Mouse (Mus musculus) forebrain, embryonic 16.5 days (tissue): ENCODE measurements around the gene Vmn2r19. TPM values are rescaled to one million over a fixed set of nuclear protein-coding genes. Genes with fewer than 3 reads are reported as not detected.

Source experiments
- polyA plus RNA-seq: library from polyadenylated mRNA; unstranded; fragments of >200 nt; fragmentation: Nextera tagmentation; extraction: Ambion mirVana; gene quantifications from 2 replicates; pipeline ENCODE4 v1.2.1, GENCODE M21; 2015

The Vmn2r19 gene
- polyA plus RNA-seq, 1 experiment from 2014 or later: not detected

Other genes starting within 250 kb of the Vmn2r19 start
- 0.95 and 1.8 TPM in 2 replicates for gene Clec4a2, start 201.9 kb upstream of the Vmn2r19 start, polyA plus RNA-seq
- not detected in 2 replicates for gene Clec4b2, start 135.4 kb upstream of the Vmn2r19 start, polyA plus RNA-seq
- gene Clec4n, start 78.5 kb upstream of the Vmn2r19 start, polyA plus RNA-seq: 0.29 and 0.49 TPM in 2 replicates
- not detected in 2 replicates for gene Clec4d, start 46.2 kb upstream of the Vmn2r19 start, polyA plus RNA-seq
- gene Clec4e, start 18.5 kb upstream of the Vmn2r19 start, polyA plus RNA-seq: not detected in 2 replicates
- not detected in 2 replicates for gene Vmn2r20, start 109.8 kb downstream of the Vmn2r19 start, polyA plus RNA-seq
- gene Vmn2r21, start 225.1 kb downstream of the Vmn2r19 start, polyA plus RNA-seq: not detected in 2 replicates